Mouse (Mus musculus): ENCODE results near the gene Snx29. TPM values are rescaled to one million over a fixed set of nuclear protein-coding genes. Genes with fewer than 3 reads are reported as not detected.

Gene Snx29
- total RNA-seq, 1 experiment from 2014 or later: 16.1 TPM

DNA sequence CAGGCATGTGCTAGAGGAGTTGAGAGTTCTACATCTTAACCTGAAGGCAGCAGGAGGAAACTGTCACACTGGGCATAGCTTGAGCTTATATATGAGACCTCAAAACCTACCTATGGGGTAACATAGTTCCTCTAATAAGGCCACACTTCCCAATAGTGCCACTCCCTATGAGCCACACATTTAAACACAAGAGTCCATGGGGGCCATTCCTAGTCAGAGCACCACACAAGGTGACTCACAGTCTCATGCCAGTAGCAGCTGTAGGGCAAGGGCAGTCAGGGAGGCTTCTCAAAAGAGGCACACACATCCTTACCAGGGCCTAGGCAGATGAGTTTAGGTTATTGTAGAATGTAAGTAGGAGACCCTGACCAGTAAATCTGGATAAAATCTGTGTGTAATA is 119.8 kb downstream of the Snx29 start:
- ATAC-seq (replicated peaks; ENCODE audit: low read depth, poor library complexity, severe bottlenecking): peak; percentile 55

DNA sequence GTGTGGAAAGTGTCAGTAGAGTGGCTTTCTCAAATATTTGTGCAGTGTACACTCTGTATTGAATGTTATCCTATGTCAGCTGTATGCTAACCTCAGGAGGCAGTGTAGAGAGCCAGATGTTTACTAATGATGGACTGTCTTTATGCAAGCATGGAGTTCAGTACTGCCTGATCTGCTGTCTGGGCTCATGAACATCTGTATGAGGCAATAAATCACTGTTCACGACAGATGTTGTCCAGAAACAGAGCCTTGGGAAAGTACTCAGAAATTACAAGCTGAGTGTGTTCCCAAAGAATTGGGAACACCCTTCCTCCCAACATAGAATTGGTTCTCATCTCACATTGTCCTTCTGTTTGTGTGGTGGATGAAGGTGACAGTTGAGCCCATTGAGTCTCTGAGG is 121.9 kb downstream of the Snx29 start:
- ATAC-seq (replicated peaks; ENCODE audit: low read depth, poor library complexity, severe bottlenecking): no peak

DNA sequence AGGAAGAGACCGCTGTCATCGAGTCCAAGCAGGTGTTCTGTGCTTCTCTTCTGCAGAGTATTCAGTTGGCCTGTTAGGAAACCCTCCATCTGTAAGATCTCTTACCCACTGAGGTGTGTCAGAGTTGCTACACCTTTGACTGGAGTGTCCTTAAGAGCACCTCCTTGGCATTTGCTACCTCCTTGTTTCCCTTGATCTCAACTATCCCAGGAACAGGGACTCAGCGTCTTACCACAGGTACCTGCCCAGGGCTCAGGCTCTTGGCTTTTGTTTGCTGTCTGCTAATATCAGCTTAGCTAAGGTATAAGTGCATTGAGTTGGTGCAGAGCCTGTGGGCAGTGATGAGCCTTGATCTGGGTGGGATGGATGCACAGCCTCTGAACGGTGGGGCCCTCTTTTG is 124.3 kb downstream of the Snx29 start:
- ATAC-seq (replicated peaks; ENCODE audit: low read depth, poor library complexity, severe bottlenecking): no peak

DNA sequence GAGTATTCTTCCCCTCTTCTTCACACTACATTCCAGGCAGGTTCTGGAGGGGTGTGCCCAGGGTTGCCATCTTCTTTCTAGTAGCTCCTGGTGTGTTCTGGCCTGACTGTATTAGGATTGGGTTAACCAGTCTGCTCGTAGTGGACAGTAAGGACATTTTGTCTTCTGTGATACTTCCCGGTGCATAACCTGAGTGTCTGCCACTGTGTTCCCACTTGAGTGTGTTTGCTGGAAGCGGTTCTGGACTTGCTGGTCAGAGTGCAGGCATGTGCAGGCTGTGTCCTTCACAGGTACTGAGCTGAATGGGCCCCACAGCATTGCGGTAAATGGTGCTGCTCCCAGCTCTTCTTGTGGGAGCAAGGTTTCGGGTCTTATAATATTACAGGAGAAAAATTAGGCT is 125.2 kb downstream of the Snx29 start:
- no peak for ATAC-seq (replicated peaks; ENCODE audit: low read depth, poor library complexity, severe bottlenecking)

DNA sequence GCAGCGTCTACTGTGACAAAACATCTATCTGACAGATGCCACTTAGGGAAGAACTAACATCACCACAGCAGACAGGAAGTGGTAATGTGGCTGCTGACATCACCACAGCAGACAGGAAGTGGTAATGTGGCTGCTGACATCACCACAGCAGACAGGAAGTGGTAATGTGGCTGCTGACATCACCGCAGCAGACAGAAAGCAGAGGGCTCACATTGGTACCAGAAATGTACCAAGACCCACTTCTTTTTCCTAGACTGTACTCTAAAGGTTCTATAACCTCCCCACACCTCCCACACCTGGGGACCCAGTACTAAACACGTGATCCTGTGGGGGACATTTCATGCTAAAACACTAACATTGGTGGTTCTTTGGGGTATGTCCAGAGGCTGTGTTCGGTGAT is 126.0 kb downstream of the Snx29 start:
- peak; percentile 99 for ATAC-seq (replicated peaks; ENCODE audit: low read depth, poor library complexity, severe bottlenecking)

DNA sequence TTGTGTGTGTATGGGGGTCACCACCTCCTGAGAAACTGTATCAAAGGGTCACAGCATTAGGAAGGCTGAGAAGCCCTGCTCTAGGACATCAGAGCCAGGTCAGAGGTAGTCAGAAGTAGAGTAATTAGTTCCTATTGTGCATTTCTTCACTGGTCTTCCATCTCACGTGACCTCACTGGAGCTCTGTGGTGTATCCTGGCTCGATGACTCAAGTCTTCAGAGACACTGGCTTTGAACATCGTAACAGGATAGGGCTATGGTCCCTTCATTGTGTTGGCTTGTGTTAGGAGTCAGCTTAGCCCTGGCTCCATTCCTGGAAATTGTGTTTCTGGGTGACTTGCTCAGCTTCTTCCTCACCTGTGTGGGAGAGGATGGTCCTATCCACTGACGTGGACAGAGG is 126.6 kb downstream of the Snx29 start:
- no peak for ATAC-seq (replicated peaks; ENCODE audit: low read depth, poor library complexity, severe bottlenecking)

DNA sequence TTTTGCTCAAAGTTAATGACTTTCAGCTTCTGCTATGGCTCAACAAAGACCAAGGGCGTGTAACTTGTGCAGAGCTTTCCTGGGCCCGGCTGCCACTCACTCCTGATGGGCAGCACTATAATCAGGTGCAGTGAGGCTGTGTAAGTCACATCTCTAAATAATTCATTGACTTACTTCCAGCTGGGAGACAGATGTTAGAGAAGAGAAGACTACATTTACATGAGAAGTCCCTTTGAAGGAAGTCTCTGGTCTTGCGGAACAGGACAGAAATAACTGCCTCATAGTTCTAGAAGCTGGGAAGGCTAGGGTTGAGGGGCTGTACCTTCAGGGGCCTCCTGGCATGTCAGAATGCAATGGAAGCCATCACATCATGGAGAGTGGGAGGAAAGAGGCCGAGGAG is 127.9 kb downstream of the Snx29 start:
- ATAC-seq (replicated peaks; ENCODE audit: low read depth, poor library complexity, severe bottlenecking): no peak

DNA sequence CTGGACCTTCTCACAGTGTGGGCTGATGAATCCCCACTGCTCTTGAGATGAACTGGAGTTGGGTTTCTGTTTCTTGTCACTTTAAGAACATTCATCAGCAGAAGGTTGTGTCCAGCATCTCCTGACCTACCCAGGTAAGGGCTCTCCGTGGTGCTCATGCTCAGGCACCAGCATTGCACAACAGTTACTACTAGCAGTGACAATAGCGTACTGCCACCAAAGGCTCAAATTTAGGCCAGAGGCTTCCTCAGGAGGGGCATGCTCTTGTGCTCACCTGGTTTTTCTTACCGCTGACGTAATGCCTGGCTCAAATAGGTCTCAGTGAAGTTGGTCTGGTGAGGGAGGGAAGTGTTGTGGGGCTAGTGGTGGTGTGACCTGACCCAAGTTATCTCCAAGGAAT is 132.2 kb downstream of the Snx29 start:
- no peak for ATAC-seq (replicated peaks; ENCODE audit: low read depth, poor library complexity, severe bottlenecking)

DNA sequence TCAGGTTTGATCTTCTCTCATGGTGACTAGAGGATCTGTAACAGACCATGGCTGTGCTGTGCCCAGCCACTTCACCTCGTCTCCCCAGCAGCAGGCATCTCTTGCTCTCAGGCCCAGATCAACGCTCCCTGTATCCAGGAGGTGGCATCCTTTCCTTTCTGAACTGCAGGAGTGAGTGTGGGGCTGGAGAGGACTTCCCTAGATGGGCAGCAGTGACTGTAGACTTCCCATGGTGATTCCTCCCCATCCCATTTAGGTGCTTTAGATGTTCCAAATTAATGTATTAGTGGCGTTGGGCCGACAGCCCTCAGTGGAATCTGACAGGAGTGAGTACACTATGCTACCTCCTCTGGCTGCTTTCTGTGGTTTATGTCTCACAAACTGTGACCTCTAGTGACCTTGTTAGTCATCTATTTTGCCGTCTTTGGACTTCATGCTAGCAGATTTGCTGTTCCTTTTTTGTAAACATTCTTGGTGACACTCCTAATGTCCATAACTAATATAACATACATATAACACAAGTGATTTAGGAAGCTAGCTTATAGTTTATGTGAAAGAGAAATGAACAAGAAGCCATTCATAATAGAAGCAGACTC is 132.9 kb downstream of the Snx29 start:
- peak; percentile 45 for ATAC-seq (replicated peaks; ENCODE audit: low read depth, poor library complexity, severe bottlenecking)

DNA sequence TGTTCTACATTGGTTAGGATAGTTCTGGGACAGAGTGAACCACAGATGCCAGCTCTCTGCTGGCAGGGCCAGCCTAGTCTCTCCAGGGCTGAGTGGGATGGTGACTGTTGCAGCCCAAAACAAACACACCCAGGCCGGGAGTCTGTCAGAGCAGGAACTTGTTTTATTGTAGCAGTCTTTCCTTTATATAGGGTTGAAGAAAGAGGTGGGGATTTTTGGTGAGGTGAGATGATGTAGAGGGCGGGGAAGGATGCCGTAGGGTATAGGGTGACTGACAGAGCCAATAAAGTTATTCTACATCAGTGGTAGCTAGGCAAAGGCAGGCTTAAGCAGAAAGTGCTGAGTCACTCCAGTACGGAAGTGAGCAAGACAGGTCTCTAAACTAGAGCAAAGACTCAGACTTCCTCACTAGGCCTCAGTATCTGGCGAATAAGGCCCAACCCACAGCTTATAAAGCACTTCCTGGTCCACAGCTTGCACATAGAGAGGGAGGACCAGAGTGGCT is 133.5 kb downstream of the Snx29 start:
- ATAC-seq (replicated peaks; ENCODE audit: low read depth, poor library complexity, severe bottlenecking): peak; percentile 80

DNA sequence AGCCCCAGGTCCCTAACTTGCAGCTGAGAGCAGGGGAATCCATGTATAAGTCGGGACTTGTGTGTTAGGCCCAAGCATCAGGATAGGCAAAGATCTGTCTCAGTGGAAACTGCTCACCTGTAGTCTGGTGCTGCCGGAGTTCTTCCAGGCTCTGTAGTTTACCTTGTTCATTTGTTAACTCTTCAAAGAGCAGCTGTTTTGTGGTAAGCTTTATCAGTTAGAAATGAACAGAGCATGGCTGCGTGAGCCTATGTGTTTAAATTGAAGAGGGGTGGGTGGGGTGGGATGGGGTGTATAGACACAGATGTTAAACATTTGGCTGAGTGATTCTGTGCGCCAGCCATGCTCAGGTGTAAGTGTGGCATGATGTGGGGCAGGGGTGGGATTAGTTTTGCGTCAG is 134.4 kb downstream of the Snx29 start:
- no peak for ATAC-seq (replicated peaks; ENCODE audit: low read depth, poor library complexity, severe bottlenecking)

DNA sequence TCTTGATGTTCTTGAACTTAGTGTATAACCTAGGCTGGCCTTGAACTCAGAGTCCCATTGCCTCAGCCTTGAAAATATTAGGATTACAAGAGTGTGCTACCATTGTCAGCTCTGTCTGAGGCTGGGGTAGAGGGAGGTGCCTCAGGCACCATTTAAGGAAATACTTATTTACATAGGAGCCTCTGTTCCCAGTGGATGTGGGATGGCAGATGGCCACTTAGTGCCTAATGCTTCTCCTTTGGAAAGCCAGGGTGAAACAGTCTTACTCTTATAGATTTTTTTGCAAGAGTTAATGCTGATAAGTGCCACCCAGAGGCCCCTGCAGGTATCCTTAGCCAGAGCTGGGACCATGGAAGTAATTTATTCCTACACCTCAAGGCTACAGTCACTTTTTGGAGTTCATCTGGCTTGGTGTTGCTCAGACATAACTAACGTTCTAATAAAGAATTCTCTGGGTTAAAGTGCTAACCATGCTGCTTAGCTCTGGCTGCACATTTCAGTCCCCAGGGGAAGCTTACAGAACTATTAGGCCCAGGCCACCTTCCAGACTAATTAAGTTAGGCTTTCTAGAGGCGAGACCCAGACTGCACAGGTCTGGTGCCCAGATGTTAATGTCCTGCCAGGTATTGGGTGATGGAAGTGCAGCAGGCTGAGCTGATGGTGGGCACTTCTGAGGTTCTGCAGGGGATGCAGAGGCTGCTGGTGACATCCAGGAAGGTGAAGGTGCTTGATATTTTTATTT is 135.1 kb downstream of the Snx29 start:
- ATAC-seq (replicated peaks; ENCODE audit: low read depth, poor library complexity, severe bottlenecking): no peak

DNA sequence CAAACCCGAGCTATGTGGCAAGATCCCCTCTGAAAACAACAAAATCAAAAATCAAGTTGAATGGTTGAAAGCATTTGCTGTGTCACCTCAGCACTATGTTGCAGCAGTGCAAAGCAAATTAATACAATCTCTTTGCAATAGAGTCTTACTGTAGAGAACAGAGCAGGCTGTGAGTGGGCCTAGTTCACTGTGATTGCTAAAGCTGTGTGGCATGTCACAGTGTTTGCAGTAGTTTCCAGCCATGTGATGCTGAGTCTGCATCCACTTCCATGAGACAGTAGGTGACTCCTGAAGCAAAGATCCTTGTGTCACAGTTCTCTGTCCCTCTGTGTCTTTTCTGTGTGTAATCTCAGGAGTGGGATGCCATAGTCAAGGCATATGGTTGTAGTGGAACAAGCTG is 137.5 kb downstream of the Snx29 start:
- ATAC-seq (replicated peaks; ENCODE audit: low read depth, poor library complexity, severe bottlenecking): no peak

DNA sequence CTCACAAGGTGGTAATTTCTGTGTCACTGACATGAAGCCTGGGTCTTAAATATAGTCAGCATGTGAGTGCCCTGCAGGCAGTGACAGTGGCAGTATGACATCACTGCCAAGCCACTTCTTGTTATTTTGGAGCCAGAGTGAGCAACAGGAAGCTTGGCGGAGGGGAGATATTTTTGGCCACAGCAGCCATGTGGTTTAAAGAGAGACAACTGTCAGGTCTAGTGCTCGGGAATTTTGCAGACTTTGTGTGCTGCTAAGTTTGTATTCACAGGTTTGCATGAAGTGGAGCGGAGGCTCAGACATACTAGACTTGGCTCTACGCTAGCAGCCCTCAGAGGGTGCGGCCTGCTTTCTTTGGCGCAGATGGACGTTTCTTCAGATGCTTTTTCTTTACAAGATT is 138.9 kb downstream of the Snx29 start:
- peak; percentile 96 for ATAC-seq (replicated peaks; ENCODE audit: low read depth, poor library complexity, severe bottlenecking)

DNA sequence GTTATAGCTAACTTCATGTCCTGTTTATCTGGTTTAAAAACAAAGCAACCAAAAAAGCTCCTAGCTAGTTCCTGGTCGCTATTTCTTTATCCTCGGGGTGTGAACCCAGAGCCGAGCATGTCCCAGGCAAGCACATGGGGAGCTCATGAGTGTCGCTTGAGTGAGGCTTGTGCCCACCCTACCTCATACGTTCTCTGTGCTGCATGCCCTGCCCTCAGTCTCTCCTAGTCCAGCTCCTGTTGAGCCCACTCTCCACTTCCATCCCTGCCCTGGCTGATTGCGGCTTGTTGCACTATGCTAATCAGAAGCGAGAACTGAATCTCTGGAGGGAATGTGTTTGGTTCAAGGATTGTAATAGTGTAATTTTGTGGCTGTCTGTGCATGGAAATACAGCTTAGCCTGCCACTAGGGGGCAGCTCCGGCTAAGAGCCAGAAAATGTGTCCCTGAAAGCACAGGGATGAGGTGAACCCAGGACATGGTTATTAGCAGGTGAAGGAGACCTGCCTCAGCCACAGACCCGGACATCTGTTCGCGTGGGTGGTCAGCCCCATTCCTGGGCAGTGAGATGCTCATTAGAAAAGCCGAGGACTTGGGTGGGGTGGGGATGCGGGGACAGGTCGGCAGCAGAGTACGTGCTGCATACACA is 145.9 kb downstream of the Snx29 start:
- ATAC-seq (replicated peaks; ENCODE audit: low read depth, poor library complexity, severe bottlenecking): peak; percentile 78

DNA sequence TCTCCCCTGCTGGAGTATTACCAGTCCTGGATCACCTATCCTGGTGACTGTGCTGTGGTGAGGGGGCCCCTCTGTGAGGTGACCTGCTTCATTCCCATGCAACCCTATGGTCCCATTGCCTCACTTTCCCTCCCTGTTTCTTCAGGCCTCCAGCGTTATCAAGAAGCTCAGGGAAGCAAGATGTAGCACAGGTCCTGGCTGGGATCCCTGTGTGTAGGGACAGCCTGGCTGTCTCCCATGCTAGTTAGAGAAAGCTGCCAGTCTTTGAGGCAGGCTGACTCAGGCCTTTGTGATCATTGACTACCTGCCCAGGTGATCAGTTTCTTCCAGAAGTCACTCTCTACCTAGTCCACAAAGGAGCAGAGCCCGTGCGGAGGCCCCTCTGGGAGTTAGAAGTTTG is 146.8 kb downstream of the Snx29 start:
- no peak for ATAC-seq (replicated peaks; ENCODE audit: low read depth, poor library complexity, severe bottlenecking)

DNA sequence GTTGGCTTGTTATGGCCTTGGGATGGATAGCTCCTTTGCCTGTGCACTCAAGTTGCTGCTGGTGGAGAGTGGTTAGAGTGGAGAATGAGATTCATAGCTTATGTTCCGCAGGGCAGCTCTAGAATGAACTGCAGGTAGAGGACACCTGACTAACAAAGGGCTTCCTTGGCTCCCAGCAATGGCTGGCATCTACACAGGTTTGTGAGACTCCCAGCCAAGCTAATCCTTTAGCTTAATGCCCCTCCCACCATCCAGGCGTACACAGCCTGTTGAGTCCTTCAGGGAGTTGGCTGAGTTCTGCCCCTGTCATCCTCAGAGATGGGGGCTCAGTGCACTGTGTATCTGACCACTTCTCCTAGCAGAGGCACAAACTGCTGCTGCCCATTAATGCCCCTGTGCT is 148.5 kb downstream of the Snx29 start:
- no peak for ATAC-seq (replicated peaks; ENCODE audit: low read depth, poor library complexity, severe bottlenecking)

DNA sequence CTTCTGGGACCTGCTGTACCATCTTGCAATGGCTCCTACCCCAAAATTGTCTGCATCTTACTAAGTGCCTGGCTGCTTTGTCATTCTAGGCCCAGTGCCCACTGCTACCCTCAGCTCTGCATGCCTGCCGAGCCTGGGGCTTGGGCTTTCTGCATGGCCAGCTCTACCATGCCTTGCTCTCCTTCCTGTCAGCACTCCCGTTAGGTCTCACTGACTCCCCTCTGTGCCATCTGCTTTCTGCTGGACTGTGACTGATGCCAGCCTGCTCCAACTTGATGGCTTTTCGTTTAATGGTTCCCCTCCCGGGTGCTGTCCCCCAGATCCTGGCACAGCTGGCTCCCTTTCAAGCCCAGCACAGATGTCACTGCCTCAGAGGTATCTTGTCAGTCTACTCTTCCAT is 150.1 kb downstream of the Snx29 start:
- ATAC-seq (replicated peaks; ENCODE audit: low read depth, poor library complexity, severe bottlenecking): no peak

DNA sequence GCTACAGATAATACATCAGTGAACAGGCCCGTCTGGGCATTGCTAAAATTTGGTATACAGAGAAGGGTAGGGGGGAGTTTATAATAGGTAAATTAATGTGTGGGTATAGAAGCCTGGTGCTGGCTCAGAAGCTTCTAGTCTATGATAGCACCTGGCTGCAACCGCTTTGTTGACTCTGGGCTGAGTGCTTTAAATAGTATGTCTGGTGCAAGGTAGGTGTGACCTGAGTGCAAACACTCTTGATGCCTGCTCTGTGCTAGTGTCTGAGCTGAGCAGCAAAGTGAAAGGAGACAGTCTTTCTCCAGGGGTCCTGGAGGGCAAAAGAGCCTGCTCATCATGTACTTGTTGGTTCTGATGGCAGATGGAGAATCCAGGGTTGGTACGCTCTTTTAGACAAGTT is 150.8 kb downstream of the Snx29 start:
- ATAC-seq (replicated peaks; ENCODE audit: low read depth, poor library complexity, severe bottlenecking): no peak

DNA sequence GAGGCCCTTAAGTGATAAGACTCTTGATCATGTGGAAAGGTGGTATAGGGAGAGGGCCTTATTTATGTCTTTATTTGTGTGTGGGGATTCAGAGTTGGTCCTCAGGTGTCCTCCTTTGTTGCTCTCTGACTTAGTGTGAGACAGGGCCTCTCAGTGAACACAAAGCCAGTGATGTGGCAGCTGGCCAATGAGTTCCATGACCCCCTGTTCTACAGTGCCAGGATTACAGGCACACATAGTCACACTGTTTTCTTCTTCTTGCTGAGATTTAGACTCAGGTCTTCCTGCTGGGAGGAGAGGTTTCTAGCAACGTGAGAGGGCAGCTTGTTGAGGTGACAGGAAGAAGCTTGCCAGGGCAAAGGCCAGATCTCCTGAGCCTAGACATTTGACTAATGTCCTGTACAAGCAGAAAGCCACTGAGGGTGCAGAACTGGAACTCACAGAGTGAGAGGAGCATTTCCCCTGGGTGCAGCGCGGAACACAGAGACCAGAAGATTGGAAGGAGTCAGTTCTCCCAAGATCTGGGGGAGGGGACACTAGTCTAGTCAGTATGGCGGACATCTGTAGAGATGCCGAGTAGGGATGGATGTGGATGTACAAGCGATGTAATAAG is 151.3 kb downstream of the Snx29 start:
- ATAC-seq (replicated peaks; ENCODE audit: low read depth, poor library complexity, severe bottlenecking): no peak
